Mouse (Mus musculus) E14TG2a.4 (cell line): ENCODE measurements at regions not wholly inside any gene's neighbourhood (a gene's known extent, or its start where the extent isn't known, plus 50 kb on each side); places are given as distances from the start of the nearest gene placed in this dataset.

Source experiments
- CTCF ChIP-seq: conservative IDR thresholded peaks from 2 replicates; pipeline ENCODE4 v1.5.1; 2014; ENCODE audit warnings: low read length
- NANOG ChIP-seq: IDR thresholded peaks from 2 replicates; pipeline ENCODE4 v1.6.1; 2014; ENCODE audit warnings: borderline replicate concordance, low read length, mixed read lengths

DNA sequence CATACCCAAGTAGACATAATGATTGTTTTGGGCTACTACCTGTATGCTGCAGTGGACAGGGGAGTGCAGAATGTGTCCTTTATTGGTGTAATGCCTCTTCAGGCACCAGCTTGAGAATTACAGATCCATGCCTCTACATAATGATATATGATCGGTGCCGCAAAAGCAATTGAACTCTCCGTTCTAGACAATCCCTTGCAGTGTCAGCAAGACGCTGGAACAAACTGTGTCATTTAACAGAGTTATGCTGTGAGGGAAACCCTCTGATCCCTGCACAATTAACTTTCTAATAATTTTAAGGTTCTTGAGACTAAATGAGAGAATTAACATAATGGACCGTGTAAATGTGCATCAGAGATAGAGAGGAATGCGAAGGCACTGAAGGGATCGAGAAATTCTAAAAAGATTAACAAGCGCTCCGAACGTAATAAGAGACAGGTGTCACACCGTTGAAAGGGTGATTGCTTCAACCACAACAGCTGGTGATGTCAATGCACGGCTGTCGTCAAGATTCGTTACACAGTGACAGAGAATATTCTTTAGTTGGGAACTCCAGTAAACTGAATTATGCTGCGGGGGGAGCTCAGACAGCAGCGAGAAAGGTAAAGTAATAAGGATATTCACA, 254.3 kb upstream of the Gpc5 start:
- no peak for TF ChIP-seq CTCF
- TF ChIP-seq NANOG: no peak
